Mouse (Mus musculus) left cerebral cortex, postnatal 36 days (tissue): ENCODE results near the gene Nudcd3. TPM values are rescaled to one million over a fixed set of nuclear protein-coding genes. Genes with fewer than 3 reads are reported as not detected.
A peak's percentile ranks its signal among the peaks of the same experiment; 100 is the strongest.

Experiments used
- DNase-seq, 2 experiments: peaks; one replicate each; pipeline ENCODE4 v3.0.0; 2021 to 2022; ENCODE audit warnings: low spot score in 2 of 2, mixed read lengths in 1 of 2
- intact Hi-C: fragments of 180-260 bp; cut with DNase I; formaldehyde crosslinking; loops from one replicate; pipeline ENCODE4 v1.15.1; 2025
- total RNA-seq, 2 experiments: library from RNA; stranded (reverse); gene quantifications; 2 replicates each; pipeline ENCODE4 v1.2.3; 2021

Gene Nudcd3
- total RNA-seq, 2 experiments from 2014 or later, result 120 to 133 TPM

GRCm38 (mm10) chr11:6068181-6068957 lies 131.8 kb downstream of the Nudcd3 start:
- intact Hi-C loops, result no loop called here
- peak; percentile 54 to 61 for DNase-seq

- no peak for DNase-seq
- intact Hi-C loops, result no loop called here
Measured at GRCm38 (mm10) chr11:6067160-6067559, 133.1 kb downstream of the Nudcd3 start.

GRCm38 (mm10) chr11:6066176-6066575 lies 134.0 kb downstream of the Nudcd3 start, which contains the start of gene Camk2b:
TSS of gene Camk2b (minus strand) at chr11:6066362.
- intact Hi-C loops, result no loop called here
- no peak for DNase-seq

- intact Hi-C loops, result loop anchor here (2.0 kb wide), 2 partner anchors 53 to 113 kb away; no protein-coding TSS in a partner anchor
- peak; percentile 73 to 88 for DNase-seq
Measured at GRCm38 (mm10) chr11:6065551-6066121, 134.6 kb downstream of the Nudcd3 start.

GRCm38 (mm10) chr11:6065046-6065521 lies 135.1 kb downstream of the Nudcd3 start:
- intact Hi-C loops, result loop anchor here (2.0 kb wide), 2 partner anchors 54 to 114 kb away; no protein-coding TSS in a partner anchor
- peak; percentile 62 to 68 for DNase-seq

GRCm38 (mm10) chr11:6064215-6065045 lies 135.8 kb downstream of the Nudcd3 start:
- DNase-seq, result peak; percentile 65 to 71
- intact Hi-C loops, result loop anchor here (2.0 to 5.0 kb wide), 4 partner anchors 47 to 114 kb away; no protein-coding TSS in a partner anchor

GRCm38 (mm10) chr11:6063501-6064214 lies 136.6 kb downstream of the Nudcd3 start:
- no peak for DNase-seq
- intact Hi-C loops, result loop anchor here (2.0 to 5.0 kb wide), 4 partner anchors 46 to 115 kb away; no protein-coding TSS in a partner anchor

- DNase-seq, result peak in 1 of 2 experiments; percentile 12
- intact Hi-C loops, result loop anchor here (5.0 kb wide), 2 partner anchors 46 to 61 kb away; no protein-coding TSS in a partner anchor
Measured at GRCm38 (mm10) chr11:6063065-6063464, 137.2 kb downstream of the Nudcd3 start.

- DNase-seq, result peak in 1 of 2 experiments; percentile 18
- intact Hi-C loops, result loop anchor here (5.0 kb wide), 2 partner anchors 45 to 60 kb away; no protein-coding TSS in a partner anchor
Measured at GRCm38 (mm10) chr11:6062329-6062728, 137.9 kb downstream of the Nudcd3 start.

GRCm38 (mm10) chr11:6061891-6062290 lies 138.3 kb downstream of the Nudcd3 start:
- intact Hi-C loops, result loop anchor here (5.0 kb wide), 2 partner anchors 45 to 60 kb away; no protein-coding TSS in a partner anchor
- peak in 1 of 2 experiments; percentile 4 for DNase-seq

- DNase-seq, result no peak
- intact Hi-C loops, result no loop called here
Measured at GRCm38 (mm10) chr11:6059162-6059561, 141.1 kb downstream of the Nudcd3 start.

Other genes with a start within 250 kb of the Nudcd3 start
- 10 to 100 TPM; 82.8 to 91.0 TPM for gene Ykt6, start 244.7 kb downstream of the Nudcd3 start, total RNA-seq
- gene Camk2b, start 134.1 kb downstream of the Nudcd3 start, total RNA-seq, result 100 to 1,000 TPM; 644 to 664 TPM
- under 1 TPM in 1 of 2 experiments, not detected in 1; 0.25 TPM for gene A730071L15Rik, start 386 bp downstream of the Nudcd3 start, total RNA-seq
- 1 to 10 TPM in 1 of 2 experiments, under 1 TPM in 1; 0.72 to 1.2 TPM for gene Npc1l1, start 29.7 kb upstream of the Nudcd3 start, total RNA-seq
- 10 to 100 TPM; 45.8 to 46.5 TPM for gene Ddx56, start 67.4 kb upstream of the Nudcd3 start, total RNA-seq
- gene Tmed4, start 74.5 kb upstream of the Nudcd3 start, total RNA-seq, result 10 to 100 TPM; 86.8 to 99.1 TPM
- 100 to 1,000 TPM; 245 to 252 TPM for gene Ogdh, start 91.2 kb upstream of the Nudcd3 start, total RNA-seq
- gene Zmiz2, start 188.7 kb upstream of the Nudcd3 start, total RNA-seq, result 100 to 1,000 TPM; 222 to 224 TPM
- 1,000 to 10,000 TPM; 1,722 to 2,059 TPM for gene Ppia, start 215.0 kb upstream of the Nudcd3 start, total RNA-seq
- gene H2afv, start 244.0 kb upstream of the Nudcd3 start, total RNA-seq, result 10 to 100 TPM; 41.4 to 43.4 TPM